Mouse (Mus musculus) embryonic fibroblast, embryonic 13.5 days (primary cell): ENCODE data around the gene Cmtm8. TPM values are rescaled to one million over a fixed set of nuclear protein-coding genes. Genes with fewer than 3 reads are reported as not detected.

Experiments used
- H3K27ac ChIP-seq: 2 replicates; pipeline ENCODE4 v1.5.1; 2012; ENCODE audit warnings: low read length, control low read depth, inconsistent platforms; ENCODE audit not compliant: insufficient read depth
- H3K4me1 ChIP-seq: 2 replicates; pipeline ENCODE4 v1.6.1; 2011; ENCODE audit warnings: low read length; ENCODE audit not compliant: control insufficient read depth, insufficient read depth
- H3K4me3 ChIP-seq: 2 replicates; pipeline ENCODE4 v1.5.1; 2011; ENCODE audit warnings: mild to moderate bottlenecking, control low read depth, low read length; ENCODE audit not compliant: insufficient read depth
- CTCF ChIP-seq: IDR thresholded peaks from 2 replicates; pipeline ENCODE4 v1.5.1; 2011; ENCODE audit warnings: mild to moderate bottlenecking, control low read depth, low read length, moderate library complexity, borderline replicate concordance; ENCODE audit not compliant: insufficient read depth
- POLR2A ChIP-seq: IDR thresholded peaks from 2 replicates; pipeline ENCODE4 v1.6.1; 2011; ENCODE audit warnings: low read depth, mild to moderate bottlenecking, control low read depth, low read length, moderate library complexity
- polyA plus RNA-seq: library from polyadenylated mRNA; stranded (reverse); fragments of >200 nt; gene quantifications from 2 replicates; pipeline ENCODE4 v1.2.4, GENCODE M21; 2011; ENCODE audit warnings: low read depth; ENCODE audit not compliant: missing spikeins, insufficient read length

The Cmtm8 gene
- polyA plus RNA-seq, 1 experiment, result 1.8 TPM

GRCm38 (mm10) chr9:114789989-114790388 lies 54.0 kb downstream of the Cmtm8 start:
- H3K4me3 ChIP-seq, result no peak overlapping the region
- H3K27ac ChIP-seq, result no peak overlapping the region
- peaks cover 3% of the 10 kb centered on the region for H3K4me1 ChIP-seq
- TF ChIP-seq POLR2A (no peak), CTCF (no peak)

- peaks cover 6% of the 10 kb centered on the region for H3K4me1 ChIP-seq
- no peak overlapping the region for H3K4me3 ChIP-seq
- no peak overlapping the region for H3K27ac ChIP-seq
- TF ChIP-seq CTCF (no peak), POLR2A (no peak)
These were observed 54.4 kb downstream of the Cmtm8 start for GRCm38 (mm10) chr9:114789557-114789956.

- H3K27ac ChIP-seq, result no peak overlapping the region
- no peak for TF ChIP-seq CTCF
- H3K4me3 ChIP-seq, result no peak overlapping the region
- H3K4me1 ChIP-seq, result peaks cover 6% of the 10 kb centered on the region
These were observed 55.3 kb downstream of the Cmtm8 start for GRCm38 (mm10) chr9:114788697-114789096.

GRCm38 (mm10) chr9:114787716-114788115 lies 56.2 kb downstream of the Cmtm8 start:
- Histone ChIP-seq H3K27ac (no peak overlapping the region), H3K4me1 (peaks cover 6% of the 10 kb centered on the region), H3K4me3 (no peak overlapping the region)
- TF ChIP-seq POLR2A (no peak), CTCF (no peak)

- no peak overlapping the region for H3K4me3 ChIP-seq
- H3K4me1 ChIP-seq, result peaks cover 6% of the 10 kb centered on the region
- no peak overlapping the region for H3K27ac ChIP-seq
- TF ChIP-seq POLR2A, result no peak
- TF ChIP-seq CTCF, result no peak
These were observed 56.8 kb downstream of the Cmtm8 start for GRCm38 (mm10) chr9:114787134-114787533.

- H3K27ac ChIP-seq, result peak overlapping the region; percentile 77
- peaks cover 6% of the 10 kb centered on the region for H3K4me1 ChIP-seq
- no peak overlapping the region for H3K4me3 ChIP-seq
- TF ChIP-seq POLR2A (0 out of 2 replicates have a peak, but pooled peaks have one; percentile 8), CTCF (no peak)
These were observed 58.4 kb downstream of the Cmtm8 start for GRCm38 (mm10) chr9:114785432-114786125.

GRCm38 (mm10) chr9:114781526-114782212 lies 62.3 kb downstream of the Cmtm8 start, which contains the start of gene Cmtm7:
TSS of gene Cmtm7 (minus strand) at chr9:114781856.
- Histone ChIP-seq H3K4me1 (peaks cover 6% of the 10 kb centered on the region), H3K4me3 (peak within 1 kb of the TSS; percentile 80), H3K27ac (peak within 1 kb of the TSS; percentile 74)
- TF ChIP-seq POLR2A (peak; percentile 85), CTCF (no peak)

GRCm38 (mm10) chr9:114780746-114781525 lies 63.0 kb downstream of the Cmtm8 start:
- Histone ChIP-seq H3K4me1 (peaks cover 6% of the 10 kb centered on the region), H3K27ac (peak overlapping the region; percentile 74), H3K4me3 (peak overlapping the region; percentile 80)
- no peak for TF ChIP-seq POLR2A
- no peak for TF ChIP-seq CTCF

GRCm38 (mm10) chr9:114779984-114780745 lies 63.8 kb downstream of the Cmtm8 start:
- TF ChIP-seq POLR2A (peak; percentile 45), CTCF (no peak)
- Histone ChIP-seq H3K4me3 (peak overlapping the region; percentile 80), H3K4me1 (peaks cover 3% of the 10 kb centered on the region), H3K27ac (peak overlapping the region; percentile 3)
